Mouse (Mus musculus) G1E (cell line): ENCODE measurements around the gene Il12b.

Source experiments
- CTCF ChIP-seq: IDR thresholded peaks from 2 replicates; pipeline ENCODE4 v1.5.1; 2012; ENCODE audit warnings: low read depth, low read length, inconsistent platforms, mixed read lengths
- GATA1 ChIP-seq: IDR thresholded peaks from 2 replicates; pipeline ENCODE4 v1.6.1; 2012; ENCODE audit warnings: borderline replicate concordance, low read length, inconsistent platforms, mixed read lengths
- GATA2 ChIP-seq: IDR thresholded peaks from 2 replicates; pipeline ENCODE4 v1.6.1; 2012; ENCODE audit warnings: low read depth, low read length, inconsistent platforms, borderline replicate concordance
- POLR2AphosphoS5 ChIP-seq: IDR thresholded peaks from 2 replicates; pipeline ENCODE4 v1.6.1; 2012; ENCODE audit warnings: low read depth, low read length, inconsistent platforms; ENCODE audit not compliant: insufficient replicate concordance
- TAL1 ChIP-seq: conservative IDR thresholded peaks from 2 replicates; pipeline ENCODE4 v1.6.1; 2012; ENCODE audit warnings: low read depth, low read length, inconsistent platforms, mixed read lengths

DNA sequence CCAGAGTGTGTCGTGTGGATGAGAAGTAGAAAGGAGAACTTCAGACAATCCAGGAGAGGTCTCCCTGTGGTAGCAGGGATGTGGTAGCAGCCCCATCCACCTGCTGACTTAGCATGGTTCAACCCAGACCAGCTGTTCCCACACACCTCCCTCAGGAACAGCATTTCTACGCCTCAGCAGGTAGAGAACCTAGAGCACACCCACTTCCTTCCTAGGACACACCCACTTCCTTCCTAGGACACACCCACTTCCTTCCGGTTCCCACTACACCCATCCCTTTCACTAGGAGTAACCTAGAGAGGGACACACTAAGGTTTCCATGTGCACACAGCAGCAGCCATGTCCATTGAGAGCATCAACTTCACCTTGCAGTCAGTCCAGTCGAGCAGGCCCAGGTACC lies 4.5 kb upstream of the Il12b start:
- no peak for TF ChIP-seq GATA1
- TF ChIP-seq CTCF = no peak
- no peak for TF ChIP-seq GATA2
- TF ChIP-seq POLR2AphosphoS5 = no peak
- TF ChIP-seq TAL1 = no peak
